Mouse (Mus musculus) lung, embryonic 14.5 days (tissue): ENCODE results near the gene Hivep3. TPM values are rescaled to one million over a fixed set of nuclear protein-coding genes. Genes with fewer than 3 reads are reported as not detected.

Experiments
- ATAC-seq: fragments of 200-750 bp; cut with Nextera tagmentation; 2 replicates; pipeline ENCODE4 v1.8.0; 2017; ENCODE audit warnings: mild to moderate bottlenecking, moderate TSS enrichment, moderate library complexity; ENCODE audit not compliant: insufficient read depth
- DNase-seq: peaks from one replicate; pipeline ENCODE4 v3.0.0-alpha.2; 2015
- H3K27ac ChIP-seq: fragments of 300-500 bp; sonication (generic); 2 replicates; pipeline ENCODE4 v1.5.1; 2014; ENCODE audit warnings: low read depth, mild to moderate bottlenecking, moderate library complexity
- H3K27me3 ChIP-seq: fragments of 300-500 bp; sonication (generic); 2 replicates; pipeline ENCODE4 v1.6.1; 2014; ENCODE audit warnings: low read length, control low read depth; ENCODE audit not compliant: insufficient read depth
- H3K36me3 ChIP-seq: fragments of 300-500 bp; sonication (generic); 2 replicates; pipeline ENCODE4 v1.6.1; 2014; ENCODE audit warnings: control low read depth; ENCODE audit not compliant: insufficient read depth
- H3K4me1 ChIP-seq: fragments of 300-500 bp; sonication (generic); 2 replicates; pipeline ENCODE4 v1.6.1; 2014; ENCODE audit warnings: antibody characterized with exemption, control low read depth; ENCODE audit not compliant: insufficient read depth
- H3K4me2 ChIP-seq: fragments of 300-500 bp; sonication (generic); 2 replicates; pipeline ENCODE4 v1.6.1; 2014; ENCODE audit warnings: mild to moderate bottlenecking
- H3K4me3 ChIP-seq: fragments of 300-500 bp; sonication (generic); 2 replicates; pipeline ENCODE4 v1.5.1; 2014; ENCODE audit warnings: low read depth, low read length
- H3K9ac ChIP-seq: fragments of 300-500 bp; sonication (generic); 2 replicates; pipeline ENCODE4 v1.6.1; 2014
- H3K9me3 ChIP-seq: fragments of 300-500 bp; sonication (generic); 2 replicates; pipeline ENCODE4 v1.6.1; 2016; ENCODE audit warnings: low read depth, low read length, control low read depth
- CTCF ChIP-seq: IDR thresholded peaks from 2 replicates; pipeline ENCODE4 v1.5.1; 2016; ENCODE audit warnings: antibody characterized with exemption, low read depth
- WGBS: fragments of 180-500 bp; shearing (Covaris S2); extraction: QIAGEN DNeasy Blood & Tissue Kit; methylation state at CpG from one replicate; pipeline ENCODE4 v1.1.7; 2014; 5-methylcytosine and 5-hydroxymethylcytosine counted together
- polyA plus RNA-seq: library from polyadenylated mRNA; unstranded; fragments of >200 nt; fragmentation: Nextera tagmentation; extraction: Ambion mirVana; gene quantifications from 2 replicates; pipeline ENCODE4 v1.2.1, GENCODE M21; 2014

The Hivep3 gene
- polyA plus RNA-seq, 1 experiment from 2014 or later, result 22.0 TPM

DNA sequence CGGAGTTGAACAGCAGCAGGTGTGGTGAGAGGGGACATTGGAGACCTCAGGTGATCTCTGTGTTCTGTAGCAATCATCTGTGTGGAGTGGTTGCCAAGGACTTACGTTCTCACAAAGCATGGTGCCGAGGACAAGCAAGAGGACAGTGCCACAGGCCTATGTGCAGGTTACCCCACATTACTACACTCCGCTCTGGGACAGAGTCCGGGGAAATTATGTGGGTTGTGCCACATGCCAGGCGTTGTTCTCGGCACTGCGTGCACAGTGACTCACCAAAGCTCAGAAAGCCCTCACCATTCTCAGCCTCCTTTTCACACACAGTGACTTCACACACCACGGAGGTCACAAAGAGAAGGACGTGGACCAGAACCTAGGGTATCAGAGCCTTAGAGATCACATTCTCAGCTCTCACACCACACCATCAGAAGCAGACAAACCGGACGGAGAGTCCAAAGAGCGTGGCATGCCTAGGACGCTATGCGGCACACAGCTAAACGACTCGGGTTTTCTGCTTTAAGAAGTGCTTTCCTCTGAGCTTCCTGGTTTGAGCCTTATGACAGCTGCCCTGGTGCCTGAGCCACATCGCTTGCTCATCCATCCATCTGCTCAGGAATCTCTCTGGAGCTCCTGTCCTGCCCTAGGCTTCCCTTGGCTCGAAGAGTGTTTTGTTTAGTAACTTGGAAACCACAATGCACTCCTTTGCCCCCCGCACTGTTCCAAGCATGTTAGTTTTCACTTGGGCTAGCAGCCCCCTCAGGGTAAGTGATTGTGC, 330.0 kb downstream of the Hivep3 start:
- DNase-seq (no peak), ATAC-seq (no peak)
- Histone ChIP-seq H3K27me3 (no peaks in the 10 kb centered on the region), H3K4me3 (no peak overlapping the region), H3K9ac (no peak overlapping the region), H3K36me3 (no peaks in the 10 kb centered on the region), H3K27ac (no peak overlapping the region), H3K4me2 (no peak overlapping the region), H3K4me1 (no peaks in the 10 kb centered on the region), H3K9me3 (no peaks in the 10 kb centered on the region)
- TF ChIP-seq CTCF, result no peak
- 83% methylated on average over 20 of the region's 20 CpGs for WGBS

DNA sequence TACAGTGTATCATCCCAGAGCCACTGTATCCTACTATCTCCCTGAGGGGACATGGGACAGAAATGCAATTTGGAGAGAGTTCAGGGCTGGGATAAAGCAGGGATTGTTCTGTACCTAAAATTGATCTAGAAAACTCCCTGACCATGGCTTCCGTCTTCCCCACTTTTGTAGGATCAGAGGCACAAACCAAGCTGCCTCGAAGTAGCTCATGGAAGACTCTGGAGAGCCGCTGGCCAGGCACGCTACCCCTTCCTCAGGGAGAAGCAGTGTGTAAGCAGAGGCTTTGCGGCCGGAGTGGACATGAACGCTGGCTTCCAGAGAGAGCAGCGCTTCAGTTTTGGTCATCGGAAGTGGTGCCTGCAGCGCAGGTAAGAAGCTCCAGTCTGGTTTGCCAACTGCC, 331.1 kb downstream of the Hivep3 start, which contains the start of gene AL607142.1:
AL607142.1 (plus strand) TSS at position 301 of the 400 bp plus-strand sequence.
- no peak within 1 kb of the TSS for H3K4me2 ChIP-seq
- no peak within 1 kb of the TSS for H3K4me3 ChIP-seq
- no peak within 1 kb of the TSS for H3K9ac ChIP-seq
- ATAC-seq (no peak), DNase-seq (no peak)
- no peaks in the 10 kb centered on the region for H3K4me1 ChIP-seq
- H3K27ac ChIP-seq, result no peak within 1 kb of the TSS
- no peaks in the 10 kb centered on the region for H3K27me3 ChIP-seq
- 83% methylated on average over 10 of the region's 10 CpGs for WGBS
- no peaks in the 10 kb centered on the region for H3K9me3 ChIP-seq
- no peaks in the 10 kb centered on the region for H3K36me3 ChIP-seq
- no peak for TF ChIP-seq CTCF

DNA sequence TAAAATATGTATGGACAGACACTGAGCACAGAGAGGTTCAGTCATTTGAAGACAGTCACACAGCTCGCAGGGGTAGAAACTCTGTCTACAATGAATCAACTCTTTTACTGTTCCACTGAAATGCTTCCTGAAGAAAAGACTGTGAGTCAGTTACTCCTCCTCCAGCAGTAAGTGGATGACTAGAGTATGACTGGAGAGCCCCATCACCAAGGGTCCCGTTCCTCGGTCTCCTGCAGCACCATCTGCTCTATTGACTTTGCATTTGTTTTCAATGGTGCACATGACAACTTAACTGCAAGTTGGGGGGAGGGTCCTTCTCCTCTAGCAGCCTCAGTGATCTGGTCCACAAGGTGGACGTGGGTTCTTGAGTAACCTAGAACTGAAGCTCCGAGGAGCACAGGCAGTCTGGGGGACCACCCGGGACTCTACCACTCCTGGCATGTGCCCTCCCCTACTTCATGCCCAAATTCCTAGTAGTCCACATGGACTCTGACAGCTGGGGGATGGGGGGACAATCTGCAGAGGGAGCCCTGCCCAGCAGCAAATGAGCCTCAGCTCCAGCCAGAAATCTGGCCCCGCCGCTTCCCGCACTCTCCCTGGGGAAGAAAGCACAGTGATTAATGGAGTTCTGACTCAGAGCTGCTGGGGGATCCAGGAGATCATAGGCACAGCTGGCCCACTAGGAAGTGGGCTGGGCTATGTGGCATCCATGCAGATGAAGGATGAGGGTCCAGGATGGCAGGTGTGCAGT, 333.4 kb downstream of the Hivep3 start:
- TF ChIP-seq CTCF, result no peak
- Histone ChIP-seq H3K4me2 (no peak overlapping the region), H3K4me1 (0 out of 2 replicates have a peak, but pooled peaks cover 5% of the 10 kb centered on the region), H3K36me3 (no peaks in the 10 kb centered on the region), H3K4me3 (no peak overlapping the region), H3K27me3 (no peaks in the 10 kb centered on the region), H3K9me3 (no peaks in the 10 kb centered on the region), H3K27ac (no peak overlapping the region), H3K9ac (no peak overlapping the region)
- no peak for ATAC-seq
- DNase-seq, result no peak
- WGBS, result 59% methylated on average over 9 of the region's 9 CpGs

DNA sequence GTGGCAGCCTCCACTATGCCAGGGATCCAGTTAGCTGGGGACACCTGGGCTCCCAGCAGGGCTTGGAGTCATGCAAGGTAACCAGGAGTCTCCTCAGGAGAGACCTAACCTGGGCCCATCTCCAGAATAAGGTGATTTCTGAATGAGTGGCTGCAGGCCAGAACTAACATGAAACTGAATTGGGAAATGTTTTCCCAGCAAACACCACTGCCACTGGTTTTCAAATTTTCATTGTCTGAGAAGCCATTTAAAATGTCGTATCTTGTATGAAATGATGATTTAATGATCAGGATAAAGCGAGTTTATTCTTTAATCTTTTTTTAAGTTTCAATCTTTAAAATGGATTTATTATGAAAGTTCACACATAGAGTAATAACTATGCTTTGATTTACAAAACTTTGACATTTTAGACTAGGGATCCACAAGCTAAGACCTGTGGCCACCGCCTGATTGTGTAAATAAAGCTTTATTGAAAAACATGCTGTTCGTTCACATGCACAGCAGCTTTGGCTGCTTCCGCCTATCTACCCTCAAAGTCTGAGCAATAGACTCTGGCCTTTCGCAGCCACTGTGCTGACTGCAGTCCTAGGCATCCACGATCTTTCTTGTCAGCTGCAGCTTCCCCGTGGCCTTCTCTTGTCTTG, 334.1 kb downstream of the Hivep3 start:
- no peak overlapping the region for H3K4me2 ChIP-seq
- H3K4me1 ChIP-seq, result 0 out of 2 replicates have a peak, but pooled peaks cover 6% of the 10 kb centered on the region
- no peak for TF ChIP-seq CTCF
- H3K9ac ChIP-seq, result no peak overlapping the region
- ATAC-seq (no peak), DNase-seq (no peak)
- H3K9me3 ChIP-seq, result no peaks in the 10 kb centered on the region
- H3K27me3 ChIP-seq, result no peaks in the 10 kb centered on the region
- WGBS, result 82% methylated on average over 8 of the region's 8 CpGs
- H3K4me3 ChIP-seq, result no peak overlapping the region
- H3K36me3 ChIP-seq, result no peaks in the 10 kb centered on the region
- no peak overlapping the region for H3K27ac ChIP-seq

DNA sequence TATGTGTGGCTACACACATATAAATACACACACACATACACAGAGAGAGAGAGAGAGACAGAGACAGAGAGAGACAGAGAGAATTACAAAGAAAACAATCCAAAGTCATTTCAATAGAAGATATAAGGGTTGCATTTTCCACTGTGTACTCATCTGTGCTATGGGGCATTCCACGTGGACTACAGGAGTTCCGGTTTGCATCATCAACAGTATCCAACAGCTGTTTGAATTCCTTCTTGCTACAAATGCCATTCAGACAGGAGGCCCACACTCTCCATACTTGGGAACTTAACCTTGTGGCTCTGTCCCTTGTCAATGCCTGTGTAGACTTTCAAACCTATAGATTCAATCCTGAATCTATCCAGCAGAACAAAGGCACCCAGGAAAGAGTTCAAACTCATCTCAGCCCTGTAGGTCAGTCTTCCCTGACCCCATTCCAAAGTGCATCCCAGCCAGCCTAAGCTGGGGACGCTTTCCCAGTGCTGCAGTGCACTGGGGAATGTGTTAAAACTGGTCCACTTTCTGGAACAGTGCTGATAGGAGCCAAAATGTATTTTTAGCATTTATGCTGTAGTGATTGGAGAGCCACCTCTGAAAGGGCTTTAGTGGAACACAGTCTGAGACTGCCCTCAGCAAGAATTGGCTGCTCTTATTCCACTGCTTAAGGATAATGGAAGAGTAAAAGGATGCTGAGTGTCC, 335.4 kb downstream of the Hivep3 start:
- ATAC-seq (no peak), DNase-seq (no peak)
- TF ChIP-seq CTCF, result no peak
- Histone ChIP-seq H3K4me2 (no peak overlapping the region), H3K9me3 (no peaks in the 10 kb centered on the region), H3K27ac (no peak overlapping the region), H3K36me3 (no peaks in the 10 kb centered on the region), H3K4me3 (no peak overlapping the region), H3K27me3 (no peaks in the 10 kb centered on the region), H3K4me1 (0 out of 2 replicates have a peak, but pooled peaks cover 6% of the 10 kb centered on the region), H3K9ac (no peak overlapping the region)
- 61% methylated on average over 3 of the region's 3 CpGs for WGBS

DNA sequence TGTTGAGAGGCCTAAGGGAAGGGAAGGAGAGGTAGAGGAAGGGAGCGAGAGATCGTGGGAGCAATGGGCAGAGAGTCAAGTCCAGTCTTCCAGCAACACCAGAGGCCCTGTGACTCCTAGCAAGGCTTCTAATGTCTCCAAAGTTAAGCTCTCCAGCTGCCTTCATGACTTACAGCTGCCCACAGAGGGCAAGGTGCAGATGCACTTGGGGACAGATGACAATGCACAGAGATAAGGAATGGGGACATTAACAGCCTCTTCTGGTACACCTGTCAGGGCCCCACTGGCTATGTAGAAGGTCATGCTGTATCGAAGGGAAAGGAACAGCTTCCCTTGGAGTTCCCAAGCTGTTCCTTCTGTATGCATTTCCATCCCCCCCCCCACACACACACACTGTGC, 336.0 kb downstream of the Hivep3 start:
- Histone ChIP-seq H3K9me3 (no peaks in the 10 kb centered on the region), H3K4me1 (0 out of 2 replicates have a peak, but pooled peaks cover 6% of the 10 kb centered on the region), H3K9ac (no peak overlapping the region), H3K4me2 (no peak overlapping the region), H3K4me3 (no peak overlapping the region), H3K27ac (no peak overlapping the region), H3K36me3 (no peaks in the 10 kb centered on the region), H3K27me3 (no peaks in the 10 kb centered on the region)
- 88% methylated on average over 3 of the region's 3 CpGs for WGBS
- ATAC-seq (no peak), DNase-seq (no peak)
- no peak for TF ChIP-seq CTCF
